ENCODE assay signal across 9 mouse cellular contexts in genomic region chr2:126787721-126788342, GRCm38 (mm10). TPM values are rescaled to one million over a fixed set of nuclear protein-coding genes. Genes with fewer than 3 reads are reported as not detected.
DNase-seq lines count a peak whose midpoint lies in the region; ATAC-seq lines count a peak whose summit lies in the region.
"Had no signal": no experiment of that assay in that cellular context is flagged by ENCODE, and none has a peak within 500 bp of the region (broad histone marks: within the 10 kb centered on the region; RNA-seq: fewer than 3 reads in every experiment).

No protein-coding gene starts in this region.

- 64% methylated on average over 9 of the region's 9 CpGs for WGBS in neural tube, embryonic 14.5 days

- H3K36me3 ChIP-seq in neural tube, embryonic 14.5 days (ENCODE audit: control insufficient read depth, insufficient read depth, low read length): peaks cover 12% of the 10 kb centered on the region

- H3K27ac ChIP-seq in neural tube, embryonic 14.5 days (ENCODE audit: low read depth, low read length): no peak overlapping the region

- H3K9me3 ChIP-seq in neural tube, embryonic 14.5 days (ENCODE audit: control insufficient read depth, low read length): no peaks in the 10 kb centered on the region

- no peaks in the 10 kb centered on the region for H3K4me1 ChIP-seq in neural tube, embryonic 14.5 days (ENCODE audit: control insufficient read depth, insufficient read depth, low read length)

- H3K9ac ChIP-seq in neural tube, embryonic 14.5 days (replicated peaks; ENCODE audit: low read depth, low read length): no peak overlapping the region

- peak; percentile 24; the same call in 1 of the 2 replicates for ATAC-seq in neural tube, embryonic 14.5 days (ENCODE audit: low read depth)

- no peak overlapping the region for H3K4me3 ChIP-seq in neural tube, embryonic 14.5 days (ENCODE audit: low read depth, low read length)

- DNase-seq in heart, adult 11 months: peak; percentile 66
- no peak for DNase-seq in heart, adult 8-10 months (ENCODE audit: low spot score)
- DNase-seq in neural tube, embryonic 10.5 days (ENCODE audit: extremely low spot score, low spot score): no peak
- DNase-seq in layer of hippocampus, postnatal 14 days (ENCODE audit: low spot score in 2 of 2): peak; percentile 60 to 79
- DNase-seq in testis, postnatal 10 days (ENCODE audit: low spot score): peak; percentile 49
- no peak for DNase-seq in B cell, adult 2 months
- no peak for DNase-seq in thymus, postnatal 14 days
- DNase-seq: lung, postnatal 4 days had no signal

- no peaks in the 10 kb centered on the region for H3K27me3 ChIP-seq in neural tube, embryonic 14.5 days (ENCODE audit: control insufficient read depth, insufficient read depth, low read length)

- H3K4me2 ChIP-seq in neural tube, embryonic 14.5 days (ENCODE audit: low read depth, low read length): no peak overlapping the region

RNA-seq across cellular contexts. Expression of gene Usp50, which starts 4.6 kb away (rescaled TPM):
- total RNA-seq in heart, adult 8-10 months (2022): under 1 TPM in 1 of 4 experiments, not detected in 3; 0.35 TPM
- 2.7 and 2.9 TPM in 2 replicates for polyA plus RNA-seq in neural tube, embryonic 14.5 days (2014; fragmentation: Nextera tagmentation; extraction: Ambion mirVana)
- total RNA-seq in layer of hippocampus, postnatal 14 days (2021): 1 to 10 TPM in 1 of 2 experiments, under 1 TPM in 1; 0.41 to 1.3 TPM

Comparison
In these comparisons a context has a peak if more than half of its experiments do, and no peak if none do; other contexts are left out.
1. DNase-seq: peak in heart, adult 11 months (single experiment), layer of hippocampus, postnatal 14 days (2 of 2) and testis, postnatal 10 days (single experiment); none in heart, adult 8-10 months (single experiment), neural tube, embryonic 10.5 days (single experiment), B cell, adult 2 months (0 of 2) and thymus, postnatal 14 days (single experiment).